Mouse (Mus musculus) C2C12 (cell line): ENCODE data around the gene Ifnl3. TPM values are rescaled to one million over a fixed set of nuclear protein-coding genes. Genes with fewer than 3 reads are reported as not detected.
"Not testable (repeated sequence)": the region's sequence is repeated elsewhere in the genome, so short reads cannot be mapped to it uniquely, and the experiment has no call there.

Experiments used
- H3K27me3 ChIP-seq: one replicate; pipeline ENCODE4 v1.6.1; 2011; ENCODE audit not compliant: control insufficient read depth, insufficient read depth, insufficient read length
- H3K36me3 ChIP-seq: one replicate; pipeline ENCODE4 v1.6.1; 2011; ENCODE audit not compliant: control insufficient read depth, insufficient read depth
- H3K4me3 ChIP-seq: one replicate; pipeline ENCODE4 v1.5.1; 2011; ENCODE audit warnings: mild to moderate bottlenecking, control low read depth; ENCODE audit not compliant: poor library complexity, insufficient read depth, severe bottlenecking
- H3K79me2 ChIP-seq: one replicate; pipeline ENCODE4 v1.6.1; 2011; ENCODE audit not compliant: control insufficient read depth, insufficient read depth
- H3K79me3 ChIP-seq: one replicate; pipeline ENCODE4 v1.6.1; 2011; ENCODE audit warnings: low read depth, control low read depth
- H3ac ChIP-seq: one replicate; pipeline ENCODE3; 2011; ENCODE audit warnings: low read depth; ENCODE audit not compliant: control insufficient read depth, insufficient read length
- CEBPB ChIP-seq: IDR thresholded peaks from one replicate; pipeline ENCODE4 v1.6.1; 2011; ENCODE audit warnings: low read depth, mild to moderate bottlenecking, control low read depth, moderate library complexity
- CTCF ChIP-seq: IDR thresholded peaks from one replicate; pipeline ENCODE4 v1.5.1; 2011; ENCODE audit not compliant: control insufficient read depth, insufficient read depth, insufficient read length
- FOSL1 ChIP-seq: IDR thresholded peaks from one replicate; pipeline ENCODE4 v1.8.0; 2011; ENCODE audit warnings: mild to moderate bottlenecking, low read length; ENCODE audit not compliant: poor library complexity, insufficient read depth, severe bottlenecking
- MAX ChIP-seq: IDR thresholded peaks from one replicate; pipeline ENCODE4 v1.6.1; 2011; ENCODE audit warnings: mild to moderate bottlenecking, control low read depth
- MYOD1 ChIP-seq: IDR thresholded peaks from one replicate; pipeline ENCODE4 v1.6.1; 2011; ENCODE audit warnings: low read depth; ENCODE audit not compliant: control insufficient read depth, insufficient read length
- MYOG ChIP-seq: IDR thresholded peaks from one replicate; pipeline ENCODE4 v1.6.1; 2011; ENCODE audit not compliant: control insufficient read depth, insufficient read length; ENCODE audit errors: extremely low read depth
- USF1 ChIP-seq: IDR thresholded peaks from one replicate; pipeline ENCODE4 v1.6.1; 2011; ENCODE audit warnings: low read depth, mild to moderate bottlenecking, control low read depth, moderate library complexity
- polyA plus RNA-seq: library from polyadenylated mRNA; unstranded; fragments of >200 nt; fragmentation: generic; extraction: Trizol; gene quantifications from one replicate; pipeline ENCODE4 v1.2.1, GENCODE M21; 2012; ENCODE audit warnings: missing spikeins

Gene Ifnl3
- polyA plus RNA-seq, 1 experiment: not detected

- H3K79me3 ChIP-seq: no peaks in the 10 kb centered on the region
- H3ac ChIP-seq: no peak overlapping the region
- H3K4me3 ChIP-seq: no peak overlapping the region
- no peaks in the 10 kb centered on the region for H3K79me2 ChIP-seq
- TF ChIP-seq FOSL1 (no peak), MAX (no peak), USF1 (no peak), MYOG (no peak), MYOD1 (no peak), CTCF (no peak), CEBPB (no peak)
- H3K36me3 ChIP-seq: no peaks in the 10 kb centered on the region
- H3K27me3 ChIP-seq: peaks cover under 1% of the 10 kb centered on the region
Observed at GRCm38 (mm10) chr7:28488030-28488491, 34.6 kb upstream of the Ifnl3 start.

DNA sequence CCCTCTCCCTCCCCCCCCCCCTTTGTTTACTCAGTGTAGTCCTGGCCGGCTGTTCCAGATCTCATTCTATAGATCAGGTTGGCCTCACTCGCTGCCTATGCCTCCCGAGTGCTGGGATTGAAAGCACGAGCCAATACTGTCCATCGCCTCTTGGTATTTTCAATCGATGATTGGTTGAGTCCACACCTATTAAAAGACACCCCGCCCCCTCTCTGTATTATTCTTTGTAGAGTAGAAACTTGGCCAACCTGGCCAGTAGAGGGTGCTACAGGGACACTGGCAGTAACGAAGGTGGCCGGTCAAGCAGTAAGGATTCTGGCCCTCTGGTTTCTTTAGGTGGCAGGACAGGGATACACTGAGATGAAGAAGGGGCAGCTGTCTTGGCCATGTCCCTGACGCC is 32.2 kb upstream of the Ifnl3 start:
- no peaks in the 10 kb centered on the region for H3K79me2 ChIP-seq
- no peak for TF ChIP-seq USF1
- no peak overlapping the region for H3ac ChIP-seq
- no peaks in the 10 kb centered on the region for H3K36me3 ChIP-seq
- H3K4me3 ChIP-seq: no peak overlapping the region
- no peaks in the 10 kb centered on the region for H3K27me3 ChIP-seq
- no peaks in the 10 kb centered on the region for H3K79me3 ChIP-seq

GRCm38 (mm10) chr7:28490903-28491302 is 31.7 kb upstream of the Ifnl3 start:
- no peaks in the 10 kb centered on the region for H3K27me3 ChIP-seq
- H3K79me2 ChIP-seq: no peaks in the 10 kb centered on the region
- H3ac ChIP-seq: no peak overlapping the region
- H3K36me3 ChIP-seq: no peaks in the 10 kb centered on the region
- TF ChIP-seq MYOD1 (no peak), CEBPB (no peak), FOSL1 (no peak), CTCF (no peak), MYOG (no peak), USF1 (no peak), MAX (no peak)
- H3K79me3 ChIP-seq: no peaks in the 10 kb centered on the region
- no peak overlapping the region for H3K4me3 ChIP-seq

DNA sequence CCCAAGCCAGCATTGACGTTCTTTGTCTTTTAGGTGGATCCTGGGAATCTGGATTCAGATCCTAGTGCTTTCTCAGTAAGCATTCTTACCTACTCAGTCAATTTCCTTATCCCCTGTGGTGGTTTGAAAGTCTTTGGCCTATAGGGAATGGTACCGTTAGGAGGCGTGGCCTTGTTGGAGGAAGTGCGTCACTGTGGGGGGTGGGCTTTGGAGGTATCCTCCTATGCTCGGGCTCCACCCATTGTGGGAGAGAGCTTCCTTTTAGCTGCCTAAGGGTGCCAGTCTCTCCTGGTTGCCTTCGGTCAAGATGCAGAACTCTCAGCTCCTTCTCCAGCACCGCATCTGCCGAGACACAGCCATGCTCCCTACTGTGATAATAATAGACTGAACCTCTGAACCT is 30.3 kb upstream of the Ifnl3 start:
- no peaks in the 10 kb centered on the region for H3K79me3 ChIP-seq
- TF ChIP-seq USF1 (no peak), MYOD1 (no peak), CEBPB (no peak), MAX (no peak), CTCF (no peak), FOSL1 (no peak), MYOG (no peak)
- H3K27me3 ChIP-seq: peaks cover 9% of the 10 kb centered on the region
- H3ac ChIP-seq: no peak overlapping the region
- no peak overlapping the region for H3K4me3 ChIP-seq
- H3K79me2 ChIP-seq: no peaks in the 10 kb centered on the region
- H3K36me3 ChIP-seq: no peaks in the 10 kb centered on the region

DNA sequence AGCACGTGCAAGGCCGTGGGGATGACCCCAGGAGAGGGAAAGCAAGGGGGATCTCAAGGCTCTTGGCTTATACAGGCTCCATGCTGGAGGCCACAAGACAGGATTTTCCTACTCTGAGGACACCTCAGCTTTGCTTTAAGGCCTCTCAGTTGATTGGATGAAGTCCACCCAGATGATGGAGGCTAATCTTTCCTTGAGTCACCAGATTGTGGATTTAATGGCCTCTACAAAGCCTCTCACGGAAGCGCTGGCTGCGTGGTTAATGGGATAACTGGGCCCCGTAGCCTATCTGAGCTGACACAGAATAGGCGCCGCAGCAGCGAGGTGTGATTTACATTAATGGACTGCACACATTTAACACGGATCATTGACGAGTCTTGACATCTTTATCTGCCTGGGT is 27.2 kb upstream of the Ifnl3 start:
- H3K79me2 ChIP-seq: no peaks in the 10 kb centered on the region
- H3K27me3 ChIP-seq: peaks cover 20% of the 10 kb centered on the region
- no peak for TF ChIP-seq MYOG
- no peak for TF ChIP-seq MYOD1
- TF ChIP-seq USF1: no peak
- no peak for TF ChIP-seq CEBPB
- no peak for TF ChIP-seq CTCF
- TF ChIP-seq FOSL1: no peak
- no peak for TF ChIP-seq MAX
- no peaks in the 10 kb centered on the region for H3K79me3 ChIP-seq
- H3K4me3 ChIP-seq: no peak overlapping the region
- H3K36me3 ChIP-seq: no peaks in the 10 kb centered on the region
- H3ac ChIP-seq: no peak overlapping the region

- Histone ChIP-seq H3K79me3 (no peaks in the 10 kb centered on the region), H3K36me3 (no peaks in the 10 kb centered on the region), H3K27me3 (peaks cover 6% of the 10 kb centered on the region), H3ac (no peak overlapping the region), H3K4me3 (no peak overlapping the region), H3K79me2 (no peaks in the 10 kb centered on the region)
- TF ChIP-seq MYOG: no peak
- TF ChIP-seq FOSL1: no peak
- TF ChIP-seq MAX: no peak
- TF ChIP-seq MYOD1: no peak
- TF ChIP-seq CEBPB: no peak
- TF ChIP-seq CTCF: no peak
- no peak for TF ChIP-seq USF1
Observed at GRCm38 (mm10) chr7:28505585-28505984, 17.1 kb upstream of the Ifnl3 start.

GRCm38 (mm10) chr7:28509121-28509520 is 13.5 kb upstream of the Ifnl3 start:
- not testable (repeated sequence) for H3ac ChIP-seq, H3K79me3 ChIP-seq, H3K36me3 ChIP-seq, H3K79me2 ChIP-seq, H3K4me3 ChIP-seq
- peaks cover 22% of the 10 kb centered on the region for H3K27me3 ChIP-seq

DNA sequence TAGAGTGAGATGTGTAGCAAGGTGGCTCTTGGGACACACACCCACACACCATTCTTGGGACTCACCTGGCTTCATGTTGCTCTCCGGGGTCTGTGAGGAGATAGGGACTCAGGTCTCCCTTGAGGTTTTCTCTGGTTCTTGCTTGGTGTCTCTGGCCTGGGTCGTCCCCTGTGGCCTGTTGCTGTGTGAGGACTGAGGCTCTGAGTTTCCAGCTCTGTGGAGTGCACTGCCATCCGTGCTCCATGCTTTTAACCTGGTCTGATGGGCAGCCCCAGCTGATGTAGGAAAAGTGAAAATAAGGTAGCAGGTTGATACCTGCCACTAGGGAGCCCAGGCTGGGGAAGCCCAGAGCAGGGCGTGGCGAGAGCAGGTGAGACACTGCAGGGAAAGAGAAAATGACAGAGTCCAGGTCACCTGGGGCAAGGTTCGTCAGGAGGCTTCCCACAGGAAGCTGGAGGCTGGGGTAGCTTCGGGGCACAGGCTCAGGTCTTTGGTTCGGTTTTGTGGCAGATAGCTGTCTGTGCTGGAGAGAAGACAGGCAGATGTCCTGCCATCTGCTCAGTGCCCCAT is 12.1 kb upstream of the Ifnl3 start, which contains the start of gene Ifnl2:
Ifnl2 (minus strand) TSS at position 51 of the 570 bp plus-strand sequence.
- not testable (repeated sequence) for H3K79me2 ChIP-seq, H3K79me3 ChIP-seq, H3K4me3 ChIP-seq, H3K36me3 ChIP-seq, H3ac ChIP-seq
- H3K27me3 ChIP-seq: peaks cover 17% of the 10 kb centered on the region
